Mouse (Mus musculus) CD4-positive, CD25-positive, alpha-beta regulatory T cell (primary cell): ENCODE data around the gene Gm33815. TPM values are rescaled to one million over a fixed set of nuclear protein-coding genes. Genes with fewer than 3 reads are reported as not detected.

Experiments
- polyA plus RNA-seq: library from polyadenylated mRNA; unstranded; fragments of 100-300 nt; shearing (Covaris generic); gene quantifications from one replicate; pipeline ENCODE4 v1.2.1, GENCODE M21; 2017

The Gm33815 gene
- not detected for polyA plus RNA-seq

GRCm38 (mm10) chrY:69320832-69321231 is at the start of gene Gm33815:
Gm33815 (plus strand) TSS chrY:69321132.

